Mouse (Mus musculus) hindbrain, postnatal 0 days (tissue): ENCODE measurements at regions not wholly inside any gene's neighbourhood (a gene's known extent, or its start where the extent isn't known, plus 50 kb on each side); places are given as distances from the start of the nearest gene placed in this dataset.
"Not testable (repeated sequence)": the region's sequence is repeated elsewhere in the genome, so short reads cannot be mapped to it uniquely, and the experiment has no call there.

Experiments
- ATAC-seq: fragments of 200-750 bp; cut with Nextera tagmentation; 2 replicates; pipeline ENCODE4 v1.8.0; 2017; ENCODE audit warnings: mild to moderate bottlenecking, moderate TSS enrichment, moderate library complexity
- DNase-seq: peaks from one replicate; pipeline ENCODE4 v3.0.0-alpha.2; 2015; ENCODE audit warnings: low spot score
- H3K27ac ChIP-seq: fragments of 300-500 bp; sonication (generic); 2 replicates; pipeline ENCODE4 v1.5.1; 2014; ENCODE audit warnings: mild to moderate bottlenecking
- H3K27me3 ChIP-seq: fragments of 300-500 bp; sonication (generic); 2 replicates; pipeline ENCODE4 v1.6.1; 2014; ENCODE audit warnings: low read length, mixed read lengths; ENCODE audit not compliant: insufficient read depth
- H3K36me3 ChIP-seq: fragments of 300-500 bp; sonication (generic); 2 replicates; pipeline ENCODE4 v1.6.1; 2014; ENCODE audit warnings: low read length, mixed read lengths; ENCODE audit not compliant: insufficient read depth
- H3K4me1 ChIP-seq: fragments of 300-500 bp; sonication (generic); 2 replicates; pipeline ENCODE4 v1.6.1; 2014; ENCODE audit warnings: antibody characterized with exemption, low read length, mixed read lengths; ENCODE audit not compliant: insufficient read depth
- H3K4me2 ChIP-seq: fragments of 300-500 bp; sonication (generic); 2 replicates; pipeline ENCODE4 v1.6.1; 2014; ENCODE audit warnings: low read depth, mild to moderate bottlenecking, low read length, moderate library complexity, mixed read lengths
- H3K4me3 ChIP-seq: fragments of 300-500 bp; sonication (generic); 2 replicates; pipeline ENCODE4 v1.5.1; 2014; ENCODE audit warnings: low read length
- H3K9ac ChIP-seq: fragments of 300-500 bp; sonication (generic); replicated peaks from 2 replicates; pipeline ENCODE4 v1.6.1; 2014; ENCODE audit warnings: mild to moderate bottlenecking, low read length, moderate library complexity, mixed read lengths
- H3K9me3 ChIP-seq: fragments of 300-500 bp; sonication (generic); 2 replicates; pipeline ENCODE4 v1.6.1; 2016; ENCODE audit warnings: low read length, mixed read lengths
- CTCF ChIP-seq: IDR thresholded peaks from 2 replicates; pipeline ENCODE4 v1.5.1; 2016; ENCODE audit warnings: antibody characterized with exemption, control low read depth, low read depth
- WGBS: fragments of 180-500 bp; shearing (Covaris S2); extraction: QIAGEN DNeasy Blood & Tissue Kit; methylation state at CpG from one replicate; pipeline ENCODE4 v1.1.7; 2014; 5-methylcytosine and 5-hydroxymethylcytosine counted together

GRCm38 (mm10) chr17:52351293-52351692, 251.2 kb upstream of the Kcnh8 start:
- Histone ChIP-seq H3K4me3 (no peak overlapping the region), H3K27ac (no peak overlapping the region), H3K27me3 (no peaks in the 10 kb centered on the region), H3K9me3 (no peaks in the 10 kb centered on the region), H3K9ac (no peak overlapping the region), H3K4me1 (no peaks in the 10 kb centered on the region), H3K36me3 (no peaks in the 10 kb centered on the region), H3K4me2 (no peak overlapping the region)
- no peak for TF ChIP-seq CTCF
- DNase-seq (no peak), ATAC-seq (no peak)
- 93% methylated on average over 8 of the region's 8 CpGs for WGBS

GRCm38 (mm10) chr17:52350696-52351095, 251.8 kb upstream of the Kcnh8 start:
- no peaks in the 10 kb centered on the region for H3K36me3 ChIP-seq
- H3K4me1 ChIP-seq: no peaks in the 10 kb centered on the region
- H3K27ac ChIP-seq: no peak overlapping the region
- H3K9ac ChIP-seq: no peak overlapping the region
- H3K27me3 ChIP-seq: no peaks in the 10 kb centered on the region
- H3K4me3 ChIP-seq: no peak overlapping the region
- DNase-seq (no peak), ATAC-seq (no peak)
- H3K9me3 ChIP-seq: no peaks in the 10 kb centered on the region
- TF ChIP-seq CTCF: no peak
- no peak overlapping the region for H3K4me2 ChIP-seq

GRCm38 (mm10) chr17:52349872-52350271, 252.6 kb upstream of the Kcnh8 start:
- no peaks in the 10 kb centered on the region for H3K9me3 ChIP-seq
- TF ChIP-seq CTCF: no peak
- H3K4me1 ChIP-seq: no peaks in the 10 kb centered on the region
- no peak overlapping the region for H3K4me2 ChIP-seq
- no peaks in the 10 kb centered on the region for H3K27me3 ChIP-seq
- no peak overlapping the region for H3K27ac ChIP-seq
- H3K36me3 ChIP-seq: no peaks in the 10 kb centered on the region
- DNase-seq: no peak
- ATAC-seq: no peak
- H3K4me3 ChIP-seq: no peak overlapping the region
- WGBS: 81% methylated on average over 5 of the region's 5 CpGs
- no peak overlapping the region for H3K9ac ChIP-seq

- Histone ChIP-seq H3K4me3 (no peak overlapping the region), H3K9me3 (no peaks in the 10 kb centered on the region), H3K4me2 (no peak overlapping the region), H3K27me3 (no peaks in the 10 kb centered on the region), H3K9ac (no peak overlapping the region), H3K27ac (no peak overlapping the region), H3K36me3 (no peaks in the 10 kb centered on the region), H3K4me1 (no peaks in the 10 kb centered on the region)
- ATAC-seq (no peak), DNase-seq (no peak)
- no peak for TF ChIP-seq CTCF
- 72% methylated on average over 8 of the region's 8 CpGs for WGBS
These were observed 253.9 kb upstream of the Kcnh8 start for GRCm38 (mm10) chr17:52348481-52349083.

GRCm38 (mm10) chr17:52320586-52320985, 281.9 kb upstream of the Kcnh8 start:
- 86% methylated on average over 1 of the region's 1 CpGs for WGBS
- Histone ChIP-seq H3K4me3 (no peak overlapping the region), H3K4me1 (no peaks in the 10 kb centered on the region), H3K9ac (no peak overlapping the region), H3K27me3 (no peaks in the 10 kb centered on the region), H3K27ac (no peak overlapping the region), H3K4me2 (no peak overlapping the region), H3K36me3 (no peaks in the 10 kb centered on the region), H3K9me3 (no peaks in the 10 kb centered on the region)
- DNase-seq: no peak
- no peak for TF ChIP-seq CTCF
- no peak for ATAC-seq

- Histone ChIP-seq H3K4me3 (no peak overlapping the region), H3K27me3 (no peaks in the 10 kb centered on the region), H3K9me3 (no peaks in the 10 kb centered on the region), H3K9ac (no peak overlapping the region), H3K27ac (no peak overlapping the region), H3K4me2 (no peak overlapping the region), H3K4me1 (no peaks in the 10 kb centered on the region), H3K36me3 (no peaks in the 10 kb centered on the region)
- WGBS: 76% methylated on average over 3 of the region's 3 CpGs
- no peak for TF ChIP-seq CTCF
- no peak for DNase-seq
- ATAC-seq: no peak
These were observed 285.5 kb upstream of the Kcnh8 start for GRCm38 (mm10) chr17:52316976-52317375.

GRCm38 (mm10) chr17:52315879-52316278, 286.6 kb upstream of the Kcnh8 start:
- ATAC-seq: no peak
- Histone ChIP-seq H3K9ac (no peak overlapping the region), H3K36me3 (no peaks in the 10 kb centered on the region), H3K9me3 (no peaks in the 10 kb centered on the region), H3K4me3 (no peak overlapping the region), H3K4me1 (no peaks in the 10 kb centered on the region), H3K27ac (no peak overlapping the region), H3K4me2 (no peak overlapping the region), H3K27me3 (no peaks in the 10 kb centered on the region)
- no peak for TF ChIP-seq CTCF
- 95% methylated on average over 2 of the region's 2 CpGs for WGBS
- no peak for DNase-seq

GRCm38 (mm10) chr17:52315456-52315855, 287.1 kb upstream of the Kcnh8 start:
- not testable (repeated sequence) for H3K27ac ChIP-seq, H3K9me3 ChIP-seq, H3K27me3 ChIP-seq, H3K4me1 ChIP-seq, H3K9ac ChIP-seq, H3K4me3 ChIP-seq, ATAC-seq, H3K36me3 ChIP-seq, H3K4me2 ChIP-seq, DNase-seq
- 65% methylated on average over 1 of the region's 2 CpGs for WGBS
